Mouse (Mus musculus): Measurements from ENCODE around the gene Ctsl.

- TF ChIP-seq CTCF (conservative IDR thresholded peaks at IDR 0.05; ENCODE audit: insufficient read depth, insufficient read length, low read depth, low read length) (no peak), POLR2A (IDR thresholded peaks at IDR 0.05; ENCODE audit: low read depth, low read length) (no peak)
Measured at GRCm38 (mm10) chr13:64335546-64336132, 35.1 kb downstream of the Ctsl start.

Measured in kidney, adult 2 months (tissue).